Mouse (Mus musculus) thymus, postnatal 36 days (tissue): ENCODE measurements at regions not wholly inside any gene's neighbourhood (a gene's known extent, or its start where the extent isn't known, plus 50 kb on each side); places are given as distances from the start of the nearest gene placed in this dataset.

Source experiments
- DNase-seq, 2 experiments: peaks; one replicate each; pipeline ENCODE4 v3.0.0; 2022; ENCODE audit warnings: mixed read lengths in 2 of 2

- no peak for DNase-seq
Measured at GRCm38 (mm10) chr11:82579841-82580415, 184.2 kb downstream of the Cct6b start.

- DNase-seq = no peak
Measured at GRCm38 (mm10) chr11:82576019-82576418, 187.3 kb downstream of the Tmem132e start.

DNA sequence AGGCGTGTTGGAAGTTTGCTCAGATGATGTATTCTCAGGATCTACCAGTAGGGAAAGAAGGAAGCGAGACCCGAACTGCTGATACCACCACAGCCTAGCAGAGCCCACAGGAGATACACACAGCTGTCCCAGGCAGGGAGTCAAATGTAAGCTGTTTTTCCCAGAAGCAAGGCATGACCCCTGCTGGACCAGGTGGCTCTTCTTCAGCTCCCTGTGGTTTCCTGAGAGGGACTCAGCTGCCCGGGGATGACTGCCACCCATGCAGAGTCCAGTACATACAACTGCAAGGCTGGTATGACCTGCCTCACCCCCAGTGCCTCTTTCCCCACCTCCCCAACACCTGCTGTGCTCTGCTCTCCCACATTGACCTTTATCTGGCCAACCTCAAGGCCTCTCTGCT is 184.4 kb downstream of the Tmem132e start:
- no peak for DNase-seq

GRCm38 (mm10) chr11:82571525-82571924 is 182.8 kb downstream of the Tmem132e start:
- no peak for DNase-seq

- no peak for DNase-seq
Measured at GRCm38 (mm10) chr11:82569819-82570218, 181.1 kb downstream of the Tmem132e start.

- no peak for DNase-seq
Measured at GRCm38 (mm10) chr11:82568219-82568676, 179.5 kb downstream of the Tmem132e start.

- DNase-seq = no peak
Measured at GRCm38 (mm10) chr11:82567014-82567685, 178.4 kb downstream of the Tmem132e start.

- DNase-seq = no peak
Measured at GRCm38 (mm10) chr11:82566092-82566491, 177.4 kb downstream of the Tmem132e start.

- no peak for DNase-seq
Measured at GRCm38 (mm10) chr11:82564181-82564580, 175.5 kb downstream of the Tmem132e start.

- no peak for DNase-seq
Measured at GRCm38 (mm10) chr11:82542028-82542427, 153.3 kb downstream of the Tmem132e start.

DNA sequence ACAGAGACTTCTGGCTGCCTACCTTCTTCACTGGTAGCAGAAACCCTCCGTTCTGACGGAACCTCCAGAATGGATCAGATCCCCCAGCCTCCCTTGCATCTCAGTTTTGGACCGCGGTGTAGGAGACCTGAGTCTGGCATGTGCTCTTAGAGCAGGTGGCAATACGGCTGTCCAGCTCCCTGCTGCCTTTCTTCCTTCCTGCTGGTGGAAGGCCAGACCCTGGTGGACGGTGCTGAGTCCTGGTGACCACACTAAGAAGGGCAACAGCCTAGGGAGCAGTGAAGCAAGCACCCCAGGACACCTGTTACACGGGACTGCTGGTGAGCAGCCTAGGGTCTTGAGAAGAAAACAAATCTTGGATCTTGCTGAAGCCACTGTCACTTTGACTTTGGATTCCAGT is 152.7 kb downstream of the Tmem132e start:
- no peak for DNase-seq

GRCm38 (mm10) chr11:82537931-82538330 is 149.2 kb downstream of the Tmem132e start:
- no peak for DNase-seq

- DNase-seq = no peak
Measured at GRCm38 (mm10) chr11:82523200-82523802, 134.6 kb downstream of the Tmem132e start.

- no peak for DNase-seq
Measured at GRCm38 (mm10) chr11:82521383-82521782, 132.7 kb downstream of the Tmem132e start.

- no peak for DNase-seq
Measured at GRCm38 (mm10) chr11:82518691-82519090, 130.0 kb downstream of the Tmem132e start.

DNA sequence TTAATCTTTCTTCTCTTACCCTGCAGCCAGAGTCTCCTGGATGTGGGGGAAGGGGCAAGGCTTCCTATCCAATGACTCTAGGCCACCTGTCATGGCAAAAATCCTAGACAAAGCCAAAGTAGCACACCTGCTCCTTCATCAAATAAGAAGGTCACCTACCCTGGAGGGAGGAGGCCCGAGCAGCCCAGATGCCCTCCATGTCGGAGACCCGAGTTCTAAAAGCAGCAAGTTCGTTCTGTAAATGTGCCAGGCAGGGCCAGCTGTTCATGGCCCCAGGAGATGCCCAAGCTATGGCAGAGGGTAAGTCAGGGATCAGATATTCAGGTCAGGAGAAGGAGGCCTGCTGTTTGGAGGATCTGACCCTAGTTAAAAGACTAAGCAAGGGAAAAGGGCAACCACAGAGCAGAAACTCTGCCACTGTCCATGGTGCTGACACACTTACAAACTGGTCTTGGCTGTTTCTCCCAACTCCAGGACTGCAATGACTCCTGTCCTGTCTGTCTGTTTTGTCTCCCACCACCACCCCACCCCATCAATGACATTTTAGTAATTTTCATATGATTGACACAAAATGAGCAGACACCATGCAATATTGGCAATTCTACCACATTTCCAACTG is 125.9 kb downstream of the Tmem132e start:
- no peak for DNase-seq

- no peak for DNase-seq
Measured at GRCm38 (mm10) chr11:82508564-82508963, 119.9 kb downstream of the Tmem132e start.
